Mouse (Mus musculus): ENCODE measurements around the gene Gpr137. TPM values are rescaled to one million over a fixed set of nuclear protein-coding genes. Genes with fewer than 3 reads are reported as not detected.

The Gpr137 gene
- polyA plus RNA-seq, 1 experiment from 2014 or later: 40.9 TPM

- WGBS: 80% methylated on average over 4 of the region's 4 CpGs
- H3K36me3 ChIP-seq: no peaks in the 10 kb centered on the region
Measured at GRCm38 (mm10) chr19:6892512-6892911, 49.8 kb downstream of the Gpr137 start.

More at GRCm38 (mm10) chr19:6892512-6892911, 49.8 kb downstream of the Gpr137 start:
- H3K4me3 ChIP-seq: no peak overlapping the region
- DNase-seq (ENCODE audit: low spot score): no peak
- H3K27me3 ChIP-seq (ENCODE audit: insufficient read depth, poor library complexity, severe bottlenecking): no peaks in the 10 kb centered on the region
- H3K4me1 ChIP-seq (replicated peaks): no peaks in the 10 kb centered on the region
- H3K9me3 ChIP-seq: peaks cover 4% of the 10 kb centered on the region; the same call in 1 of the 2 replicates
- H3K27ac ChIP-seq: no peak overlapping the region

Other genes with a start within 250 kb of the Gpr137 start
- 6.2 and 7.7 TPM in 2 replicates for gene Rps6ka4, start 101.8 kb downstream of the Gpr137 start, polyA plus RNA-seq (2016; fragmentation: Nextera tagmentation; extraction: Ambion mirVana)
- 0.37 and 1.2 TPM in 2 replicates for gene Ccdc88b, start 84.3 kb downstream of the Gpr137 start, polyA plus RNA-seq (2016; fragmentation: Nextera tagmentation; extraction: Ambion mirVana)
- 148 and 157 TPM in 2 replicates for gene Trmt112, start 32.8 kb downstream of the Gpr137 start, polyA plus RNA-seq (2016; fragmentation: Nextera tagmentation; extraction: Ambion mirVana)
- 155 and 196 TPM in 2 replicates for gene Prdx5, start 32.4 kb downstream of the Gpr137 start, polyA plus RNA-seq (2016; fragmentation: Nextera tagmentation; extraction: Ambion mirVana)
- gene Esrra, start 20.7 kb downstream of the Gpr137 start, polyA plus RNA-seq (2016; fragmentation: Nextera tagmentation; extraction: Ambion mirVana): 8.4 and 12.0 TPM in 2 replicates
- 0.46 TPM in 1 of 2 replicates, not detected in the other for gene Catsperz, start 17.1 kb downstream of the Gpr137 start, polyA plus RNA-seq (2016; fragmentation: Nextera tagmentation; extraction: Ambion mirVana)
- not detected in 2 replicates for gene Kcnk4, start 8.0 kb downstream of the Gpr137 start, polyA plus RNA-seq (2016; fragmentation: Nextera tagmentation; extraction: Ambion mirVana)
- gene Bad, start 619 bp downstream of the Gpr137 start, polyA plus RNA-seq (2016; fragmentation: Nextera tagmentation; extraction: Ambion mirVana): 63.1 and 75.5 TPM in 2 replicates
- gene Ppp1r14b, start 32.5 kb upstream of the Gpr137 start, polyA plus RNA-seq (2016; fragmentation: Nextera tagmentation; extraction: Ambion mirVana): 157 and 186 TPM in 2 replicates
- 22.3 and 28.3 TPM in 2 replicates for gene Plcb3, start 34.0 kb upstream of the Gpr137 start, polyA plus RNA-seq (2016; fragmentation: Nextera tagmentation; extraction: Ambion mirVana)
- gene Fkbp2, start 38.0 kb upstream of the Gpr137 start, polyA plus RNA-seq (2016; fragmentation: Nextera tagmentation; extraction: Ambion mirVana): 119 and 121 TPM in 2 replicates
- 35.6 and 36.2 TPM in 2 replicates for gene Vegfb, start 45.2 kb upstream of the Gpr137 start, polyA plus RNA-seq (2016; fragmentation: Nextera tagmentation; extraction: Ambion mirVana)
- 18.7 and 23.3 TPM in 2 replicates for gene Dnajc4, start 50.1 kb upstream of the Gpr137 start, polyA plus RNA-seq (2016; fragmentation: Nextera tagmentation; extraction: Ambion mirVana)
- 20.6 and 23.2 TPM in 2 replicates for gene Nudt22, start 53.6 kb upstream of the Gpr137 start, polyA plus RNA-seq (2016; fragmentation: Nextera tagmentation; extraction: Ambion mirVana)
- 9.9 and 13.5 TPM in 2 replicates for gene Trpt1, start 53.7 kb upstream of the Gpr137 start, polyA plus RNA-seq (2016; fragmentation: Nextera tagmentation; extraction: Ambion mirVana)
- gene Fermt3, start 77.0 kb upstream of the Gpr137 start, polyA plus RNA-seq (2016; fragmentation: Nextera tagmentation; extraction: Ambion mirVana): 8.7 and 10.1 TPM in 2 replicates
- 372 and 451 TPM in 2 replicates for gene Stip1, start 97.5 kb upstream of the Gpr137 start, polyA plus RNA-seq (2016; fragmentation: Nextera tagmentation; extraction: Ambion mirVana)
- 2.9 and 3.4 TPM in 2 replicates for gene Macrod1, start 114.3 kb upstream of the Gpr137 start, polyA plus RNA-seq (2016; fragmentation: Nextera tagmentation; extraction: Ambion mirVana)
- gene Flrt1, start 163.2 kb upstream of the Gpr137 start, polyA plus RNA-seq (2016; fragmentation: Nextera tagmentation; extraction: Ambion mirVana): 3.1 and 4.0 TPM in 2 replicates

Measured in hindbrain, embryonic 10.5 days (tissue).